Mouse (Mus musculus): ENCODE results near the gene Camkmt. TPM values are rescaled to one million over a fixed set of nuclear protein-coding genes. Genes with fewer than 3 reads are reported as not detected.
A peak's percentile ranks its signal among the peaks of the same experiment; 100 is the strongest.

The Camkmt gene
- polyA plus RNA-seq, 1 experiment, result 3.3 TPM

DNA sequence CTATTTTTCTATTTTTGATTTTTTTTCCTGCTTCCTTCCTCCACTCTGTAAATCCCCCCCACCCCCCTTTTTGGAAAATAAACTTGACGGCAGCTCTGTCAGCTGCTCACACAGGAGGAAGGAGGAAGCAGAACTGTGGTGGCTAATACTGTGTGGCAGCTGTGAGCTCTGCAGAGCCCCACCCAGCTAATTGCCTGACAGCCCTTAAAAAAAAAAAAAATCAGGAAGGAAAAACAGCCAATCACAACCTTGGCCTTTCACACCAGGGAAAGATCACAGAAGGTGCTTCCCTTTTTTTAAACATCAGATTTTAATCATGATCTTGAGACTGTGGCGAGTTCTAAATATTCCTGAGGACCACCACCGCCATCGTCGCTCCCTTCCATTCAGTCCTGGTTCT, 305.1 kb downstream of the Camkmt start:
- Histone ChIP-seq H3K4me3 (ENCODE audit: extremely low read depth, insufficient read depth, insufficient read length) (peak overlapping the region; percentile 52; the same call in 1 of the 2 replicates), H3K4me1 (ENCODE audit: control insufficient read depth, insufficient read depth, insufficient read length) (no peaks in the 10 kb centered on the region; the same call in 1 of the 2 replicates), H3K27me3 (ENCODE audit: control insufficient read depth, insufficient read depth, low read length) (no peaks in the 10 kb centered on the region), H3K36me3 (ENCODE audit: control insufficient read depth, insufficient read depth, low read length) (no peaks in the 10 kb centered on the region), H3K27ac (ENCODE audit: insufficient read depth, low read length) (peak overlapping the region; percentile 75)
- WGBS, result 4% methylated on average over 5 of the region's 5 CpGs
- DNase-seq (ENCODE audit: low read depth in 1 of 2, low spot score in 2 of 2), result peak; percentile 23 to 57
- TF ChIP-seq POLR2A (IDR thresholded peaks at IDR 0.05; ENCODE audit: low read depth, low read length) (no peak), CTCF (IDR thresholded peaks at IDR 0.05; ENCODE audit: extremely low read depth, insufficient read depth, insufficient read length, insufficient replicate concordance) (no peak)

DNA sequence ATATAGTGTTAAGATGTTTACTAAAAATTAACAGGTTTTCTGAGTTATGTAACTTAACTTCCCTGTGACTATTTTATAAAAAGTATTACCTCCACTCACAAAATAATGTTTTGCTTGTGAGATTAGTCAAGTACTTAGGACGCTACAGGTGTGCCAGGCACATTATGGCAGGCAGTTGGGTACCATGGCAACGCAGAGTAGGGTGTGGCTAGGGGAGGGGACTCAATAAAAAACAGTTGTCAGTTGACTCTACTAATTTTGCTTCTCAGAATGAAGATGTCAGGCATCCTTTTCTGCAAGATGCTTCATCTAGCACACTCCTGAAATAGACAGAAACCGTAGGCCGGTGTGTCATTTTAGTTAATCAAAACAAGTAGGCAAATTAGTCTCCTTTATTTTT, 310.4 kb downstream of the Camkmt start:
- TF ChIP-seq POLR2A (IDR thresholded peaks at IDR 0.05; ENCODE audit: low read depth, low read length), result no peak
- no peak for TF ChIP-seq CTCF (IDR thresholded peaks at IDR 0.05; ENCODE audit: extremely low read depth, insufficient read depth, insufficient read length, insufficient replicate concordance)
- DNase-seq (ENCODE audit: low read depth in 1 of 2, low spot score in 2 of 2), result no peak
- Histone ChIP-seq H3K4me3 (ENCODE audit: extremely low read depth, insufficient read depth, insufficient read length) (no peak overlapping the region), H3K27ac (ENCODE audit: insufficient read depth, low read length) (no peak overlapping the region), H3K27me3 (ENCODE audit: control insufficient read depth, insufficient read depth, low read length) (no peaks in the 10 kb centered on the region), H3K4me1 (ENCODE audit: control insufficient read depth, insufficient read depth, insufficient read length) (no peaks in the 10 kb centered on the region; the same call in 1 of the 2 replicates), H3K36me3 (ENCODE audit: control insufficient read depth, insufficient read depth, low read length) (no peaks in the 10 kb centered on the region)
- 79% methylated on average over 4 of the region's 4 CpGs for WGBS

DNA sequence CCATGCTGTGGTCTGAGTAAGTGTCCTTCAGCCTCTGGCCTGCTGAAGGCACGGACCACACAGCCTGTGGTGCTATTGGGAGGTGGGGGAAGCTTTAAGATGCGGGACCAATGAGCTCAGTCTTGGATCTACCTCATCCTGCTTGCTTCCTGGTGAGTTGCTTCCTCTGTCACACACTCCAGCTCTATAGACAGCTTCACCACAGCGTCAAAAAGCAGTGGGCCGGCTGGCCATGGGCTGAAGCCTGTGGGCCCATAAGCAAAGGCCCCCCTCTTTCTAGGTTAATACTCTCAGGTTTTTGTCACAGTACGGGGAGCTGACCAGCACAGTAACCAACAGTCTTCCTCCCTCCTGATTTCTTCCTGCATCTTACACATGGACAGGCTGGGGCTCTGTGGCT, 314.8 kb downstream of the Camkmt start:
- Histone ChIP-seq H3K27me3 (ENCODE audit: control insufficient read depth, insufficient read depth, low read length) (no peaks in the 10 kb centered on the region), H3K36me3 (ENCODE audit: control insufficient read depth, insufficient read depth, low read length) (no peaks in the 10 kb centered on the region), H3K27ac (ENCODE audit: insufficient read depth, low read length) (no peak overlapping the region), H3K4me3 (ENCODE audit: extremely low read depth, insufficient read depth, insufficient read length) (no peak overlapping the region), H3K4me1 (ENCODE audit: control insufficient read depth, insufficient read depth, insufficient read length) (no peaks in the 10 kb centered on the region)
- 89% methylated on average over 5 of the region's 5 CpGs for WGBS
- no peak for DNase-seq (ENCODE audit: low read depth in 1 of 2, low spot score in 2 of 2)
- TF ChIP-seq CTCF (IDR thresholded peaks at IDR 0.05; ENCODE audit: extremely low read depth, insufficient read depth, insufficient read length, insufficient replicate concordance), result no peak
- TF ChIP-seq POLR2A (IDR thresholded peaks at IDR 0.05; ENCODE audit: low read depth, low read length), result no peak

DNA sequence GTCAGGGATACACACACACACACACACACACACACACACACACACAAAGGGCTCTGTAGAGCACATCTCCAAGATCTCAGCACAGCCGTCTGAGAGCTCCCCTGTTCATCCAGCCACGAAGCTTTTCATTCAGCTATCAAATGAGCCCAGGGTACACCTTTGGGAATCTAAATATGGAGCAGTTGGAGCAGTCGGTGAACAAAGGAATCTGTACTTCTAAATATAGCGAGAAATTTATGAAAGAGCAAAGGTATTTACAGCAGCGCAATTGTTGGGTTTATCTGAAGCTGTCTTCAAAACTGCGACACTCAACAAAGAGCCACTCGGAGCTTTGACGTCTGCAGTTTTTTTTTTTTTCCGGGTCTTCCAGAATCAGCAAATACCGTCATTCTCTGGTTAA, 315.8 kb downstream of the Camkmt start:
- no peak overlapping the region for H3K27ac ChIP-seq (ENCODE audit: insufficient read depth, low read length)
- TF ChIP-seq CTCF (IDR thresholded peaks at IDR 0.05; ENCODE audit: extremely low read depth, insufficient read depth, insufficient read length, insufficient replicate concordance) (no peak), POLR2A (IDR thresholded peaks at IDR 0.05; ENCODE audit: low read depth, low read length) (no peak)
- DNase-seq (ENCODE audit: low read depth in 1 of 2, low spot score in 2 of 2), result no peak
- no peaks in the 10 kb centered on the region for H3K4me1 ChIP-seq (ENCODE audit: control insufficient read depth, insufficient read depth, insufficient read length)
- H3K36me3 ChIP-seq (ENCODE audit: control insufficient read depth, insufficient read depth, low read length), result no peaks in the 10 kb centered on the region
- no peaks in the 10 kb centered on the region for H3K27me3 ChIP-seq (ENCODE audit: control insufficient read depth, insufficient read depth, low read length)
- H3K4me3 ChIP-seq (ENCODE audit: extremely low read depth, insufficient read depth, insufficient read length), result no peak overlapping the region
- WGBS, result 94% methylated on average over 10 of the region's 10 CpGs

DNA sequence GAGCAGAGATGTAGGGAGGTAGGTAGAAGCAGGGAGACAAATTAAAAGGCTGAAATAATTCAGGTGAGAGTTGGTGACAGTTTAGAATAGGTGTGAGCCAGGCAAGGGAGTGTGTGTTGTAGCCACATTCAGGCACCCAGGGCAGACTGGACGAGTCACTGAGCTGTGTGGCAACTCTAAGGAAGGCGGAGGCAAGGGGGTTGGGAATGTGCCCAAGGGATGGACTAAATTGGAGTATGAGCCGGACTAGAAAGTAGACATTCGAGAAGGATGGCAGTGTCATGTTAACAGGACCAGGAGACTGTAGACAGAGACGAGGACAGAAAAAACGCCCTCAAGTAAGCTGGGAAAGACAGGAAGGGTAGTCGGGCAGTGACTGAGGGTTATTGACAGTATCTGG, 338.5 kb downstream of the Camkmt start:
- Histone ChIP-seq H3K4me1 (ENCODE audit: control insufficient read depth, insufficient read depth, insufficient read length) (no peaks in the 10 kb centered on the region), H3K36me3 (ENCODE audit: control insufficient read depth, insufficient read depth, low read length) (no peaks in the 10 kb centered on the region), H3K27ac (ENCODE audit: insufficient read depth, low read length) (no peak overlapping the region), H3K4me3 (ENCODE audit: extremely low read depth, insufficient read depth, insufficient read length) (no peak overlapping the region), H3K27me3 (ENCODE audit: control insufficient read depth, insufficient read depth, low read length) (no peaks in the 10 kb centered on the region)
- WGBS, result 92% methylated on average over 7 of the region's 7 CpGs
- no peak for DNase-seq (ENCODE audit: low read depth in 1 of 2, low spot score in 2 of 2)
- TF ChIP-seq POLR2A (IDR thresholded peaks at IDR 0.05; ENCODE audit: low read depth, low read length), result no peak
- no peak for TF ChIP-seq CTCF (IDR thresholded peaks at IDR 0.05; ENCODE audit: extremely low read depth, insufficient read depth, insufficient read length, insufficient replicate concordance)

DNA sequence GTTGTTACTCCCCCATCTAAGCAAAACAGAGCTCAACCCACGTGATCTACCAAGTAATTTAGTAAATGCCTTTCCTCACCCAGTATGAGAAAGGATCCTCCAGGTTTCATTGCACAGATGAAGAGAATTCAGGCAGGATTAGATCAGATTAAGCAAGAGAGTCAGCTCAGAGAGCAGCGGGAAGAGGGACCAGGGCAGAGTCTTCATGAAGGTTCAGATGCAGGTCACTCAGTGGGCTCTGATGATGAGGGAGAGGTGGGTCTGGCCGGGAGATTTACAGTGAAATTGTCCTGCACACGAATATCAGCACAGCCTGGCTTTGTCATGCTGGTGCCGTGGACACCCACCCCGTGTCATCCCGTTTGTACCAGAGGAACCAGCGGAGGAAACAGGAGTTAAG, 342.6 kb downstream of the Camkmt start:
- WGBS, result 58% methylated on average over 8 of the region's 8 CpGs
- Histone ChIP-seq H3K27ac (ENCODE audit: insufficient read depth, low read length) (no peak overlapping the region), H3K4me3 (ENCODE audit: extremely low read depth, insufficient read depth, insufficient read length) (no peak overlapping the region), H3K36me3 (ENCODE audit: control insufficient read depth, insufficient read depth, low read length) (no peaks in the 10 kb centered on the region), H3K27me3 (ENCODE audit: control insufficient read depth, insufficient read depth, low read length) (no peaks in the 10 kb centered on the region), H3K4me1 (ENCODE audit: control insufficient read depth, insufficient read depth, insufficient read length) (no peaks in the 10 kb centered on the region)
- no peak for DNase-seq (ENCODE audit: low read depth in 1 of 2, low spot score in 2 of 2)
- TF ChIP-seq POLR2A (IDR thresholded peaks at IDR 0.05; ENCODE audit: low read depth, low read length) (no peak), CTCF (IDR thresholded peaks at IDR 0.05; ENCODE audit: extremely low read depth, insufficient read depth, insufficient read length, insufficient replicate concordance) (no peak)

DNA sequence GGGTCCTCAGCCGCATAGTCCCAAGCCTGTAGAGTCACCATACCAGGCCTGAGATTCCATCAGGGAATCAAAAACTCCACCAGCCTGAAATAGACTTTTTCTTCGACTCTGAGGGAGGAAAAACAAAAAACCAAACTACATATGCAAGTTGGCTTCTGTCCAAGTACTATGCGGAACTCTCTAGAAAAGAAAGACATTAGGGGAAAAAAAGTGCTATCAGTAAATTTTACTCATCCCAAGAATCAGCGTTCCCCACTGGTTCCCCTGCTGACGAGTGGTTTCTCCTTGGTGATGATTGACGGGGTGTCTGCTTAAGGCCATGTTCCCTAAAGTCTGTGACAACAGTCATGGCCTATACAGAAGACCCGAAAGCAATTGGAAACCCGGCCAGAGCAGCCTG, 352.7 kb downstream of the Camkmt start:
- no peak overlapping the region for H3K4me3 ChIP-seq (ENCODE audit: extremely low read depth, insufficient read depth, insufficient read length)
- WGBS, result 79% methylated on average over 8 of the region's 8 CpGs
- no peaks in the 10 kb centered on the region for H3K36me3 ChIP-seq (ENCODE audit: control insufficient read depth, insufficient read depth, low read length)
- no peak overlapping the region for H3K27ac ChIP-seq (ENCODE audit: insufficient read depth, low read length)
- no peaks in the 10 kb centered on the region for H3K27me3 ChIP-seq (ENCODE audit: control insufficient read depth, insufficient read depth, low read length)
- no peak for TF ChIP-seq POLR2A (IDR thresholded peaks at IDR 0.05; ENCODE audit: low read depth, low read length)
- no peak for TF ChIP-seq CTCF (IDR thresholded peaks at IDR 0.05; ENCODE audit: extremely low read depth, insufficient read depth, insufficient read length, insufficient replicate concordance)
- H3K4me1 ChIP-seq (ENCODE audit: control insufficient read depth, insufficient read depth, insufficient read length), result no peaks in the 10 kb centered on the region
- DNase-seq (ENCODE audit: low read depth in 1 of 2, low spot score in 2 of 2), result no peak
